Mouse (Mus musculus) kidney, adult 18-20 months (tissue): ENCODE measurements around the gene Rgs12.
A peak's percentile ranks its signal among the peaks of the same experiment; 100 is the strongest.

Source experiments
- DNase-seq: peaks from one replicate; pipeline ENCODE4 v3.0.0; 2021

Gene Rgs12

GRCm38 (mm10) chr5:35088785-35089613 lies 139.8 kb downstream of the Rgs12 start:
- DNase-seq = peak; percentile 80
